Mouse (Mus musculus): Measurements from ENCODE around the gene Fam57a.

Gene Fam57a

DNA sequence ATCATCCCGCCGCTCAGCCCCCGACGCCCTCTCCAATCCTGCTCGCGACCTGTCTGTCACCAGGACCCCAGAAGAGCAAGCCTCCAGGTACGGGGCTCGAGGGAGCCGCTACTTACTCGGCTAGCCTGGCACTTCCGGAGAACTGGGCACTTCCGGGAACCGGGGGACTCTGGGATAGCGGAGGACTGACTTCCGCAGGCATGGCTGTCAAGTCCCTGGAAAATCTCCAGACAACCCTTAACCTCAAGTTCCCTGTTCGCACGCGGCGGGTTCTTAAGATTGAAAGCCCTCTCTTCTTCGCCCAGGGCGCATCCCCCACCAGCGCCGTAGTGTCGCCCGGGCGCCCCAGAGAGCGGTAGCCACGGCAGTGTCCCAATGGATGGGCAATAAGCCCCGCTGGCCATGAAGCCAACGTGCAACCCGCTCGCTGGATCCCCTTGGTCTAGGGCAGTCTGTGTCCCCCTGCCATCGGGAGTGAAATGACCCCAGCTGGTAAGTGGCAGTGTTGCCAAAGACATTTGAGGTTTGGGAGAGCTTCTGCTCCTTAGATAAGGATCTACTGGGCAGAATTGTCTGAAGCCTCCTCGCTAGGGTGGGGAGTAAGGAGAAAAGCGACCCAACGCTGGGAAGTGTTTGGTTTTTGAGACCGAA, at the start of gene Fam57a, which contains the start of gene Vps53:
Gene Fam57a, plus strand, starts transcription at position 177 of the 651 bp plus-strand sequence.
Gene Vps53, minus strand, starts transcription at position 153 of the 651 bp plus-strand sequence.
- DNase-seq (ENCODE audit: low read depth, low spot score) = no peak

DNA sequence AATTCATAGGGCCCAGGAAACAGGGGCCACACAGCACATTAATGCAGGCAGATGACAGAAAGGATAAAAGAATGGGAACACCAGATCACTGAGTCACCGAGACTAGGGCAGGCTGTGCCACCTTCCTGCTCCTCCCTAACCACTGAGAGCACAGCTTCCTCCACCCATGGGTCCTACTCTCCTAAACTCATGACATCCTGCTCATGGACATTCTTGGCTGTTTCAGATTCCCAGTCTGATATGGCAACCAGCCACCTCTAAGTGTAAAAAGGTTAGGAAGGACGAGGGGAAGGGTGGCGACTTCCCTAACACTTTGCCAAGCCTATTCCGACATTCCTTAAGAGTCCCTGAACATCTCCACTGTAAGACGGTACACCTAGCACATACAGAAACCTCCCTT, 48.6 kb upstream of the Fam57a start:
- DNase-seq (ENCODE audit: low read depth, low spot score) = no peak

DNA sequence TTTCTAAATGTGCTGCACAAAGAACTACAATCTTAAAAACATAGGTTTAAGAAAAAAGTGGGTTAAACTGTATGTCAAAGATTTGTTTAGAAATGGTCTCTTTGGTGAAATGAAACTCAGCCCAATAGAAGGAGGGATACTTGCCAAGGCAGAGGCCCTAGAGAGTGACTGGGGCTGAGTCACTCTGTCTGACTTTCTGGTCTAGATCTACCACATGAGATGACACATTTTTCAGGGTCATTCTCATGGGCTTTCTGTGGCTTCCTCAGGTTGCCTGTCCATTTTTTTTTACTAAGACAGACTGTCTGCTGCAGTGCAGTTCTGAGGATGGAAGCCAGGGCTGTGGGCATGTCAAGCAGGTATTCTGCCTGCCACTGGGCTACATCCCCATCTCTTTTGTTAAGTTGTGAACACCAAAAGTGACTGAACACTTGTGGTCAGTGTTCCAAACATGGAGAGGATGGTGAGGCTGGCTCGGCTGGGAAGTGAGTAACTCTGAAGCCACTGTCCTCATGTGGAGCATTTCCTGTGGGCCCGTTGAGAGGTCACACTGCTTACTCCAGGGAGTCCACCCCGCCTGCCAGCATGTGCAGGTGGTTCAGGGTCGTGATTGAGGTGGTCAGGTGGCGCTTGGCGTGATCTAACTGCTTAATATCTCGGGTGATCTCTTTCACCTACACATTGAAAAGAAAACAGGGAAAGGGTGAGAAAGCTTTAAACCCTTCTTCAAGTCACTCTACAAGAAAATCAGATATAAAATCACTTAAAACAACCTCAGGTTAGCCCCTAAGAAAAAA, 43.6 kb upstream of the Fam57a start:
- no peak for DNase-seq (ENCODE audit: low read depth, low spot score)

DNA sequence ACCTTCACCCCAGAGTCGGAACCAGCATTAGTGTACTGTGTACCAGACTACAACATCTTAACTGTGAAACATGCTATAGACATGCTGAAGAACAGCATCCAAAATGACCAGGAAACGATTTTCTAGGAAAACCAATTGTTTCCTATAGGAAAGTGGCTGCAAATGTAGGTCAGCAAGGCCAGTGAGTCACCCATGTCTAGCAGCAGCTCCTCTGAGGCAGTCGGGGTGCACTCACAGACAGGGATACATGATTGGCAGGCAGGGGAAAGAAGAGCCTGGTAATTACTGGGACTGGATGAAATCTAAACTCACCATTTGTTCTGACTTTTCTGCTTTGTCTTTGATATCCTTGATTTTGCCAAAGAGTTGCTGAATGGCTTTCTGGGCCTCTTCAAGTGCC, 41.5 kb upstream of the Fam57a start:
- DNase-seq (ENCODE audit: low read depth, low spot score) = no peak

DNA sequence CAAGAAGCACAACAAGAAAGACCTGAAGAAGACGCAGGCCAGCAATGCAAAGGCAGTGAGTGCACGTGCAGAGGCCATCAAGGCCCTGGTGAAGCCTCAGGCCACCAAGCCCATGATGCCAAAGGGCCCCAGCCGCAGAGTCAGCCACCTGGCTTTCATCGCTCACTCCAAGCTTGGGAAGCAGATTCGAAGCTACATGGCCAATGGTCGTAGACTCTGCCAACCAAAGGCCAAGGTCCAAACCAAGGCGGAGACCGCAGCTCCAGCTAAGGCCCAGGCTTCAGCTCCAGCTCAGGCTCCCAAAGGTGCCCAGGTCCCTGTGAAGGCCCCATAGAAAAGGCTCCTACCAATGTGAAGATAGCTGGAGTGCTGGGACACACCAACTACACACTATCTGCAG, 35.1 kb upstream of the Fam57a start:
- DNase-seq (ENCODE audit: low read depth, low spot score) = no peak

DNA sequence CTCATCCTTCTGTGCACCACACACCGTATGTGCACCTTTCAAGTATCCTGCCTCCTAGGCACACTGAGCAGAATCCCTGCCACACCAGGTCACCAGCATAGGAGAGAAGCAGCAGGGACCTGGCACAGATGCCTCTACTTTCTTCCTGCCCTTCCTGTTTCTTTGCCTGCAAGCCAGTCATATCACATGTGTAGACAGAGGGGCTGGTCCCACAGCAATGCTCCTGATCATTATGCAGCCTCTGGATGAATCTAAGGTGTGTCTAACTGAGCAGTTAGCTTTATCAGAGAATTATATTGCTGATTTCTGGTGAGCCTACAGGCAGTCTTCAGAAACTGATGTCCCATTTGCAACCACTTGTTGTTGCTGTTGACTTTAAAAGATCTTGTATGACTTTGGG, 34.3 kb upstream of the Fam57a start:
- DNase-seq (ENCODE audit: low read depth, low spot score) = no peak

DNA sequence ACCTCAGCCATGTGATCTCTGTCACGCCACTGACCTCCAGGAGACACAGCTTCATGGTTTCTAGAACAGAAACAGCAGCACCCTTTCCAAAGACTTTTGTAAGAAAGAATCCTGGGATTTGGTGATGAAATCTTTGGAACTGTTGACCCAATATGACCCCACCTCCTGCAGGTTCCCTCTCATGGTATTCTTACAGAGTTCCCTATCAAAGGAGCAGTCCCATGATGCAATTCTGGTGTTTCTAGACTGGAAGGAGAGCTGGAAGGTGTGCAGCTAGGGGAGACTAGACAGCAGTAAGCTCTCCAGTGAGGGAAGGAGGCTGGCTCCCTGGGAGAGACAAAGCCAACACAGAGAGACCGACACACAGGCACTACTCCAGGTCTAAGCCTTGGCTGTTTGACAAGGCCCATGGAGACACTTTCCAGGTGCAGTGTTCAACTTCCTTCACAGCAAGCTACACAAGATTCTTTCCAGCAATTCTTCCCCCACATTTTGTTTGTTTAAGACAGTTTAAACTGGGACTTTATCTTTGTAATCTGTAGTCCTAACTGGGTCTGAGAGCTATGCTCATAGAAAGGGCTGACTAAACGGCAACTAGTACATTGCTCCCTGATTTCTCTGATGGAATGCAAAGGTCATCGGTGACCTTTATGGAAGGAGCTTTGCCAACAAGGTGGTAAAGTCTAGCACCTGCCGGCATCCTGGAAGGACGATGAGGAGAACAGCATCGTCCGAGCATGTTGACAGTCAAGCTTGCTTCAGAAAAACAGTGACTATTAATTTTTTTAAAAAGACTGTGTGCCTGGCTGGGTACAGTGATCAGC, 33.1 kb upstream of the Fam57a start:
- DNase-seq (ENCODE audit: low read depth, low spot score) = no peak

DNA sequence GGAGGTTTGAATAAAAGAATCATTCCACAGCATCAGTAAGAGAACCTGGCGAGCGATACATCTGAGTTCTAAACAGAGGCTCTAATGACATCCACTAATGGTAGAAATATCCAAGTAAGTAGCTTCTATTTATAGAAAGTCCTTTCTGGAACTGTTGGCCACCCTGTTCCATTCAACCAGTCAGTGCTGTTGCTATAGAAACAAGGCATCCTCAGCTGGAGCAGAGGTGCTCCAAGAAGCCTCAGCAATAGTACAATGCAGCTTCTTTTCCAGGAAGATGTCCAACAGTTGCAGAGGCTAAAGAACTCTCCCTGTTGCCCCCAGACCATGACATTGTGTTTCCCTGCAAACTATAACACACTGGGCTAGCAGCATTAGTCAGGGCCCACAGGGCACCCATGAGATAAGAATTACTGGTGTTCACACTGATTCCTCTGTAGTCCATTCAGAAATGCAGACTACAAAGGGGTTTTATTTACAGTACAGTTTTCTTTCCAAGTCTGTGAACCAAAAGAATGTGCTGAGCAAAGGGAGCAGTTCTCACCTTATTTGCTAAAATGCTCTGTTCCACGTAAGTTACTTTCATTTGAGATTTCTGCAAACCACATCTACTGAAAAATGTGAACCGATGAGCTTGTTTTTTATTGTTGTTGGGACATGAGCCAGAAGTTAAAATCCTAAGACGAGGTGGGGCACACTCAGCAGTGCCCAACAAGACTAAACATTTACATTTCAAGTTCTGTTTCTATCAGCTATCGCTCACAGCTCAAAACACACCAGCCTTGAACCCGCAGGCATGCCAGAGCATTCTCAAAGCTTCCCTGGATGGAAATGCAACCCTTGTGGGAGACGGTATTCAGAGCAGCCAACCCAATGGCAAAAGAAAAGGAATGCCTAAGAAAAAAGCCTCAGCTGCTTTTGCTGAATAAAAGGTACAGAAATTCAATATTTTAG, 31.1 kb upstream of the Fam57a start:
- DNase-seq (ENCODE audit: low read depth, low spot score) = no peak

DNA sequence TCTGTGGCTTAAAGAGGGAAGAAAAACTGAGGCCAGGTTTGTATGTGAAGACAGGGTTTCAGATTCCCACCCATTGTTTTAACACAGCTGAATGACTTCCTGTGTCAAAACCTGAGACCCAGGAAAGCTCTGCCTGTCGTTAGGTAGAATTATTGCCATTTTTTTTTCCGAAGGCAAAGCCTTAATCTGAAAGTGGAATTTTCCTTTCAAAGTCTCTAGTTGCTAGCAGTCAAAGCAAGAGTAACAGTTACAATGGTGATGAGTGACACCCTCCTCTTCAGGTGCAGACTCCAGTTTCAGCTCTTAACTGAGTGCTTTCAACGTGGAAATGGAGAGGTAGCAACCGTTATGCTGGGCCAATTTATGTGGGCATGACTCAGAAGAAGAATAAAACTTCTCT, 28.5 kb upstream of the Fam57a start:
- DNase-seq (ENCODE audit: low read depth, low spot score) = no peak

DNA sequence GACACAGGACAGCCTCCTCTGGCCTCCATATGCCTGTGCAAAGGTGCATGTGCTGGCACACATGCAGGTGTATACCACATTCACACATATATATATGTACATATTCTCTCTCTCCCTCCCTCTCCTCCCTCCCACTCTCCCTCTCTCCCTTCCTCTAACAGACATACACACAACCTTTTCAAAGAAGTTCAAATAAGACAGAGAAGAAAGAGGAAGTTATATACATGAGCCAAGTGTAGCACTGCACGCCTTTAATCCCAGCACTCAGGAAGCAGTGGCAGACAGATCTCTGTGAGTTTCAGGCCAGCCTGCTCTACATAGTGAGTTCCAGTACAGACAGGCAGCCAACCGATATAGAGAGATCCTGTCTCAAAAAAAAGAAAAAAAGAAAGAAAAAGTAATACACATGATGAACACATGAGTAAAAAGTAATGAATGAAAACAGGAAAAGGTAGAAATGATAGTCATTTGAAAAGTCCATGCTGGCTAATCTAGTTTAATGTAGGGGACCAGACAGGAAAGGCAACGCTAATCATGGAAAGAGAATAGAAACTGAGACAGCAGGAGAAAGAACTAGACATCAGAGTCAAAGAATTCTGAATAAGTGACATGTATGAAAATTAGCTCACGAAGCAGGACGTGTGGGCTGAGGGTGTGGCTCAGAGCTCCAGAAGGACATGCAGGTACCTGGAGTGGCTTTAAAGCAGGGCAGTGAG, 26.1 kb upstream of the Fam57a start:
- no peak for DNase-seq (ENCODE audit: low read depth, low spot score)

DNA sequence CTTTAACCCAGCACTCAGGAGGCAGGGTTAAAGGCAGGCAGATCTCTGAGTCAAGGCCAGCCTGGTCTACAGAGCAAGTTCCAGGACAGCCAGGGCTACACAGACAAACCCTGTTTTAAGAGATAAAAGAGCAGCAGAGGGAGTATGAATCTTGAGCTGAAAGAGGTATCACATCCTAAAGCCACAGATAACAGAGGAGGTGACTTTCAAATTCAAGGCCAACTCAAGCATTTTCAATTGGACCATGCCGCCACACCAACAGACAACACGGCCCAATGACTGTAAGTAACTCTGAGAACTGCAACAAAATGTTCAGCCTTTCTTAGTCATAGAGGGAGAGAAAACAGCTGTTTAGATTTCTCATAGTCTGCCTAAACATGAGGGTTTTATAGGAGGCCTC, 25.3 kb upstream of the Fam57a start:
- no peak for DNase-seq (ENCODE audit: low read depth, low spot score)

DNA sequence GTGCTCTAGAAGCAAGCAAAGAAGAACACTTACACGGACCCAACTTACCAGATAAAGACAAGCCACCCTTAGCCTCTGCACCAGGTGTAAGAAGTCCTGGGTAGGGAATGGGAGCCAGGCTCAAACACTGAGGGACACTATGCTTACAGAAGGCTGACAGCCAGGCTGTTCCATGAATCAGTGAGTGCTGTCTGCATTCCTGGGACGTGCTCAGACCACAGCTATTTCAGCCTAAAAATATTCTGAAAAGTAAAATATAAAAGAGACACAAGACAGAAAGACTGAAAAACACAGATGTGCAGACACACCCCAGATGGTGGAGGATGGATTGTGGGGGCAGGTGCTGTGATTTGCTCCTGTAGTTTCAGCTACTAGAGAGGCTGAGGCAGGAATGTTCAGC, 24.6 kb upstream of the Fam57a start:
- no peak for DNase-seq (ENCODE audit: low read depth, low spot score)

DNA sequence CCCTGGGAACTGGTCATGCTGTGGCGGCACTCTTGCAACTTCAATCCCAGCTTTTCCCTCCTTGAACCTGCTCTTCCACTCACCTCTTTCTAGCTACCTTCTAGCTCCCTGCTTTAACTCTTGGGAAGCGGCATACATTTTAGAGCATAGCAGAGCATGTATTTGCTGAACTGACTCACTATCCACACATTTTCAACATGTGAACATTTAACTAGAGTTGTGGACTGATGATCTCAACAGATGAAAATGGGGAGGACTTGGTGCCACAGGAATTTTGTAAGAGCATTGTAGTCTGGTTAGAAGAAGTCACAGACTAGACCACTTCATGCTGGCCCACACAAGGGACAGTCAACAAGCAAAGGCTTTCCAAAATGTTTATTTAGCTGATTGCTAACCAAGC, 21.1 kb upstream of the Fam57a start:
- DNase-seq (ENCODE audit: low read depth, low spot score) = no peak

DNA sequence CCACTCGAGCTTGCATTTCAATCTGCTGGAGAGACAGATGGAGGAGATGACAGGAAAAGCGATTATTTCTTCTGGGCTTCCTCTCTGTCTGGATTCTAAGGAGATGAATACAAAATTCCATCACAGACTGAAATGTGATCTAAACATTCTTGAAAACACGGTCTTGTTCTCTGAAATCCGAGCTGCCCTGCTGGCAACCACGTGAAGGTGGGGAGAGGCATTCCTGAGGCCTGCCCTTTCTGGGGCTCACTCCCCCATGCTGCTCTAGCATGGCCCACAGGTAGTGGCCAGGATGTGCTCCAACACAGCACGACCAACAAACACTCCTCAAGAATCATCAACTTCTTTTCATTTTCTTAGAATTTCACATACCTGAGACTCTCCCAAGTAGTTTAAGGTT, 19.2 kb upstream of the Fam57a start:
- DNase-seq (ENCODE audit: low read depth, low spot score) = no peak

DNA sequence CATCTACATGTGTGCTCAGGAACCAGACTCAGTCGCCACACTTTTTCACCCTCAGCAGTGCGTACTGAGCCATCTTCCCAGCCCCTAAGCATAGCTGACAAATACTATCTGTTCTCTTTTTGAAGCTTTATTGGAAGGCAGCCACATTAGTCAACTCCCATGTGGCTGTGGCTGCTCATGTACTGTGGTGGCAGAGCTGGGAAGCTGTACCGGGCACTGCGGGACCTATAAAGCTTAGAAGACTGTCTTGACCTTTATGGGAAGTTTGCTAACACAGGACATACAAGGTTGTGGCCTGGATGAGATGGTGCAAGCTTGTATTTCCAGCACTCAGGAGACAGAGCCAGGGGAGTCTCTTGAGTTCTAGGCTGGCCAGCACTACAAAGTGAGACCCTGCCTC, 12.8 kb upstream of the Fam57a start:
- no peak for DNase-seq (ENCODE audit: low read depth, low spot score)

DNA sequence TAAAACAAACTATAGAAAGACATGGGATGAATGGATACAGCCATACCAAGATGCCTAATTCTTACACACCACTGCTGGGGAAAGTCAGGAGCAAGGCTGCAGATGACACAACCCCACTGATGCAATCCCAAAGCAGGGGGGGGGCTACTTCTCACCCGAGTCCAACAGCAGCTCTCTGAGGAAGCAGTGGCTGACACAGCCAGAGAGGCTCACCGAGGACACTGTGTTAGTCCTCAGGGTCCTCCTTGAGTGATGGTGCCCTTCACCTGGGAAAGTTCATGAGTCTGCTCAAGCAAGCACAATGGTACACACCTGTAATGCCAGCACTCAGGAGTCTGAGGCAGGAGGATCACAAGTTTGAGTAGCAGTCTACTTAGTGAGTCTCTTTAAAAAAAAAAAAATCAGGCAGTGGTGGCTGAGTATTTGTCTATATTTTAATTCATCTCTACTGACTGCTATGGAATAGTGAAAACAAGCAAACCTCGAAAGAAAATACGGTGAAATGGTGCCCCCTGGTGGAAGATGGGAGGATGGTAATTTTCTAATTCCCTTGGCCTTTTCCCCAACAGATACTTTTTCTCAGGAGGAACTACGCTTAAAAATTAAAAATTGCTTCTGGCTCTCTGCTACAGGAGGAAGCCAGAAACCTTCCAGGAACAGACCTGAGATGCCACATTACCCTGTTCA, 12.2 kb upstream of the Fam57a start:
- DNase-seq (ENCODE audit: low read depth, low spot score) = peak; percentile 38

DNA sequence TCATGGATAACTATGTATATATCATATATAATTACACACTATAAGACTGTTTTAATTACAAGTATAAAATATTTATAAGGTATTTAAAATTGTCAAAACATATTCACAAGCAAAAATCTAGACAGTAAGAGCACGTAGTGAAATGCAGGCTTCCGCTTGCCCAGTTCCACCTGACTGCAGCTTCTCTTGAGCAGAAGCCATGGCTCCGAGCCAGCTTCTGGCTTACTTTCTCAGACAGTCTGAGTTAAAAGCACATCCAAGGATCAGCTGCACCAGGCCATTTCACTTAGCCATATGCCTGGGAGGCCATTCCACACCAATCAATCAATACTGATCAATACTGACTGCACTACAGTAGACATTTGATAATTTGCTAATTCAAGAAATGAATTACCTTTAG, 10.5 kb upstream of the Fam57a start:
- no peak for DNase-seq (ENCODE audit: low read depth, low spot score)

DNA sequence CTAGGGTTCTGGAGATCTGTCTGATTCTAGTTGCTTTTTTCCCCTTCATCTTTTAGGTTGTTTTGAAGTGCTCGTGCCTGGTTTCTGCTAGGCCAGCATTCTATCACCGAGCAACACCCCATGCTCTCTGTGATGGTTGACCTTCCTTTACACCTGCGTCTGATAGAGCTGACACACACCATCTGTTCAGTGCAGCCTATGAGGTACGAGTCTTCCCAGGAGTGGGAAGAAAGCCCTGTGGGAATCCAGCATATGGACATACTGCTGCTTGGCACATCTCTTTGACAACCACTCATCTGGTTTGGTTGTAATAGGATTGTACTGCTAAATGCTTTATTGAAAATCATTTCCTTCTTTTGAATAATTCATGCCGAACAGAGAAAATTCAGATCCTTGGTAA, 9.3 kb upstream of the Fam57a start:
- DNase-seq (ENCODE audit: low read depth, low spot score) = no peak

DNA sequence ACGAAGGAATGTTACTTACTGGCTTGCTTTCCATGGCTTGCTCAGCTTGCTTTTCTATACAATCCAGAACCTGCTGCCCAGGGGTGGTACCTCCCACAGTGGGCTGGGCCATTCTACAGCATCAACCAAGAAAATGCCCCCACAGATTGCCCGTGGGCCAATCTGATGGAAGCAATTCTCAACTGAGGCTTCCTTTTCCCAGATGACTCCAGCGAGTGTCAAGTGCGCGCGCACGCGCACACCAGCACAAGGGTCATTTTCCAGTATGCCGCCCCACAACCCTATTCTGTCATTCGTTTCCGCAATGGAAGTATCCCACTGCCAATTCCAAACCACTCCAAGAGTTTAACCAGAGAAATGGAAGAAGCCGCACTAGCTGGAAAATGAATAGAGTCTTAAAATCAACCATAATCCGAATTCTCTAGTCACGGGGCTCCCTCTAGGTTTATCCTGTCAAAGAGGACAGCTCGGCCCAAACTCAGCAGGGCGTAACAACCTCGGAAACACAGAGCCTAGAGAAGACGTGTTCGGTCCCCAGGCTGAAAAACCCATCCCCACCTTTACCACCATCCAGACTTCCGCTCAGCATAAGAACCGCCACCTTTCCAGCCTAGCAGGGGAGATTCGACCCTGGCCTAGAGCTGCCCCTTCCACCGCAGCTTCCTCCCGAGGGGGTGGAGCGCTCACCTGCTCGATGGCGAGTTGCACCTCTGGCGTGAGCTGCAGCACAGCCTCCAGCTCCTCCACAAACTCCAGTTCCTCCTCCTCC, 561 bp upstream of the Fam57a start:
- DNase-seq (ENCODE audit: low read depth, low spot score) = peak; percentile 49

All from WW6 (cell line).